Mouse (Mus musculus) lung, embryonic 16.5 days (tissue): ENCODE data around the gene Acot5. TPM values are rescaled to one million over a fixed set of nuclear protein-coding genes. Genes with fewer than 3 reads are reported as not detected.
"Not testable (repeated sequence)": the region's sequence is repeated elsewhere in the genome, so short reads cannot be mapped to it uniquely, and the experiment has no call there.

Source experiments
- ATAC-seq: fragments of 200-750 bp; cut with Nextera tagmentation; 2 replicates; pipeline ENCODE4 v1.8.0; 2017; ENCODE audit warnings: low read depth, mild to moderate bottlenecking, moderate library complexity
- H3K27ac ChIP-seq: fragments of 300-500 bp; sonication (generic); 2 replicates; pipeline ENCODE4 v1.5.1; 2014; ENCODE audit warnings: mild to moderate bottlenecking, control low read depth, low read length
- H3K27me3 ChIP-seq: fragments of 300-500 bp; sonication (generic); 2 replicates; pipeline ENCODE4 v1.6.1; 2014; ENCODE audit warnings: low read depth, low read length, mixed read lengths; ENCODE audit not compliant: control insufficient read depth, insufficient read depth
- H3K36me3 ChIP-seq: fragments of 300-500 bp; sonication (generic); 2 replicates; pipeline ENCODE4 v1.6.1; 2014; ENCODE audit warnings: low read length; ENCODE audit not compliant: control insufficient read depth, insufficient read depth
- H3K4me1 ChIP-seq: fragments of 300-500 bp; sonication (generic); replicated peaks from 2 replicates; pipeline ENCODE4 v1.6.1; 2014; ENCODE audit warnings: low read length, mixed read lengths; ENCODE audit not compliant: control insufficient read depth, insufficient read depth
- H3K4me2 ChIP-seq: fragments of 300-500 bp; sonication (generic); 2 replicates; pipeline ENCODE4 v1.6.1; 2014; ENCODE audit warnings: low read depth, low read length, control low read depth
- H3K4me3 ChIP-seq: fragments of 300-500 bp; sonication (generic); 2 replicates; pipeline ENCODE4 v1.5.1; 2014; ENCODE audit warnings: mild to moderate bottlenecking, low read length, control low read depth
- H3K9ac ChIP-seq: fragments of 300-500 bp; sonication (generic); 2 replicates; pipeline ENCODE4 v1.6.1; 2014; ENCODE audit warnings: low read length, control low read depth
- H3K9me3 ChIP-seq: fragments of 300-500 bp; sonication (generic); 2 replicates; pipeline ENCODE4 v1.6.1; 2016; ENCODE audit warnings: low read length; ENCODE audit not compliant: control insufficient read depth
- WGBS: fragments of 180-500 bp; shearing (Covaris S2); extraction: QIAGEN DNeasy Blood & Tissue Kit; methylation state at CpG from one replicate; pipeline ENCODE4 v1.1.7; 2014; 5-methylcytosine and 5-hydroxymethylcytosine counted together
- polyA plus RNA-seq: library from polyadenylated mRNA; unstranded; fragments of >200 nt; fragmentation: Nextera tagmentation; extraction: Ambion mirVana; gene quantifications from 2 replicates; pipeline ENCODE4 v1.2.1, GENCODE M21; 2015

The Acot5 gene
- polyA plus RNA-seq, 1 experiment from 2014 or later = not detected

GRCm38 (mm10) chr12:84068296-84068695 lies 829 bp upstream of the Acot5 start:
- H3K9ac ChIP-seq = no peak overlapping the region
- ATAC-seq = no peak
- H3K36me3 ChIP-seq = no peaks in the 10 kb centered on the region
- H3K27me3 ChIP-seq = peaks cover 16% of the 10 kb centered on the region
- H3K4me3 ChIP-seq = no peak overlapping the region
- H3K4me1 ChIP-seq = no peaks in the 10 kb centered on the region
- no peak overlapping the region for H3K4me2 ChIP-seq
- WGBS = 65% methylated on average over 8 of the region's 8 CpGs
- no peak overlapping the region for H3K27ac ChIP-seq
- no peaks in the 10 kb centered on the region for H3K9me3 ChIP-seq

- peak; percentile 20; the same call in 1 of the 2 replicates for ATAC-seq
- H3K4me1 ChIP-seq, H3K27ac ChIP-seq, H3K9ac ChIP-seq, H3K36me3 ChIP-seq, H3K9me3 ChIP-seq: not testable (repeated sequence)
- Histone ChIP-seq H3K27me3 (peaks cover 16% of the 10 kb centered on the region), H3K4me2 (peak overlapping the region; percentile 59), H3K4me3 (peak overlapping the region; percentile 44)
- WGBS = 2% methylated on average over 37 of the region's 52 CpGs
Measured at GRCm38 (mm10) chr12:84069582-84069981, 457 bp downstream of the Acot5 start.

GRCm38 (mm10) chr12:84071696-84072095 lies 2.6 kb downstream of the Acot5 start:
- Histone ChIP-seq H3K27me3 (peaks cover 16% of the 10 kb centered on the region), H3K9ac (no peak overlapping the region), H3K4me2 (no peak overlapping the region), H3K9me3 (no peaks in the 10 kb centered on the region), H3K4me3 (no peak overlapping the region), H3K4me1 (no peaks in the 10 kb centered on the region), H3K27ac (no peak overlapping the region), H3K36me3 (no peaks in the 10 kb centered on the region)
- WGBS = 87% methylated on average over 2 of the region's 2 CpGs
- no peak for ATAC-seq

GRCm38 (mm10) chr12:84077371-84077990 lies 8.4 kb downstream of the Acot5 start:
- H3K27me3 ChIP-seq = no peaks in the 10 kb centered on the region
- H3K27ac ChIP-seq = no peak overlapping the region
- no peak overlapping the region for H3K4me3 ChIP-seq
- H3K4me1 ChIP-seq = no peaks in the 10 kb centered on the region
- WGBS = 74% methylated on average over 4 of the region's 4 CpGs
- no peak overlapping the region for H3K9ac ChIP-seq
- H3K36me3 ChIP-seq = no peaks in the 10 kb centered on the region
- H3K9me3 ChIP-seq = no peaks in the 10 kb centered on the region
- ATAC-seq = no peak
- H3K4me2 ChIP-seq = no peak overlapping the region

GRCm38 (mm10) chr12:84083842-84084241 lies 14.7 kb downstream of the Acot5 start:
- no peak overlapping the region for H3K4me3 ChIP-seq
- no peak overlapping the region for H3K4me2 ChIP-seq
- no peaks in the 10 kb centered on the region for H3K27me3 ChIP-seq
- H3K9ac ChIP-seq = no peak overlapping the region
- H3K36me3 ChIP-seq = no peaks in the 10 kb centered on the region
- ATAC-seq = no peak
- WGBS = 69% methylated on average over 2 of the region's 2 CpGs
- H3K9me3 ChIP-seq = peaks cover 3% of the 10 kb centered on the region; the same call in 1 of the 2 replicates
- H3K27ac ChIP-seq = no peak overlapping the region
- H3K4me1 ChIP-seq = no peaks in the 10 kb centered on the region

GRCm38 (mm10) chr12:84084581-84084980 lies 15.5 kb downstream of the Acot5 start:
- WGBS = 59% methylated on average over 4 of the region's 4 CpGs
- Histone ChIP-seq H3K4me1 (no peaks in the 10 kb centered on the region), H3K36me3 (no peaks in the 10 kb centered on the region), H3K4me2 (no peak overlapping the region), H3K27ac (no peak overlapping the region), H3K27me3 (no peaks in the 10 kb centered on the region), H3K4me3 (no peak overlapping the region), H3K9me3 (peaks cover 3% of the 10 kb centered on the region; the same call in 1 of the 2 replicates), H3K9ac (no peak overlapping the region)
- no peak for ATAC-seq

GRCm38 (mm10) chr12:84094666-84095065 lies 25.5 kb downstream of the Acot5 start:
- H3K27ac ChIP-seq, H3K4me2 ChIP-seq, H3K9me3 ChIP-seq, H3K4me1 ChIP-seq, H3K27me3 ChIP-seq, H3K36me3 ChIP-seq, H3K4me3 ChIP-seq, ATAC-seq, H3K9ac ChIP-seq: not testable (repeated sequence)
- WGBS = 90% methylated on average over 5 of the region's 5 CpGs

- no peak overlapping the region for H3K9ac ChIP-seq
- ATAC-seq = no peak
- H3K4me2 ChIP-seq = no peak overlapping the region
- no peaks in the 10 kb centered on the region for H3K36me3 ChIP-seq
- 100% methylated on average over 2 of the region's 2 CpGs for WGBS
- H3K27ac ChIP-seq = no peak overlapping the region
- H3K4me1 ChIP-seq = no peaks in the 10 kb centered on the region
- no peaks in the 10 kb centered on the region for H3K9me3 ChIP-seq
- no peaks in the 10 kb centered on the region for H3K27me3 ChIP-seq
- no peak overlapping the region for H3K4me3 ChIP-seq
Measured at GRCm38 (mm10) chr12:84099605-84100004, 30.5 kb downstream of the Acot5 start.

GRCm38 (mm10) chr12:84100071-84100470 lies 30.9 kb downstream of the Acot5 start:
- H3K27me3 ChIP-seq = no peaks in the 10 kb centered on the region
- H3K4me3 ChIP-seq = no peak overlapping the region
- WGBS = 44% methylated on average over 1 of the region's 1 CpGs
- H3K27ac ChIP-seq = no peak overlapping the region
- H3K9ac ChIP-seq = no peak overlapping the region
- no peaks in the 10 kb centered on the region for H3K36me3 ChIP-seq
- ATAC-seq = no peak
- H3K9me3 ChIP-seq = no peaks in the 10 kb centered on the region
- no peaks in the 10 kb centered on the region for H3K4me1 ChIP-seq
- peak overlapping the region; percentile 87; the same call in 1 of the 2 replicates for H3K4me2 ChIP-seq
